Mouse (Mus musculus) liver, embryonic 14.5 days (tissue): ENCODE data around the gene Kank1. TPM values are rescaled to one million over a fixed set of nuclear protein-coding genes. Genes with fewer than 3 reads are reported as not detected.

Source experiments
- ATAC-seq: fragments of 200-750 bp; cut with Nextera tagmentation; 2 replicates; pipeline ENCODE4 v1.8.0; 2017; ENCODE audit warnings: moderate number of reproducible peaks, mild to moderate bottlenecking, moderate library complexity; ENCODE audit not compliant: insufficient read depth
- DNase-seq, 3 experiments: peaks; one replicate each; pipeline ENCODE4 v3.0.0-alpha.2; 2012 to 2013; ENCODE audit warnings: low read depth in 3 of 3, low spot score in 3 of 3
- H3K27ac ChIP-seq: fragments of 300-500 bp; sonication (generic); 2 replicates; pipeline ENCODE4 v1.5.1; 2014; ENCODE audit warnings: moderate library complexity, mild to moderate bottlenecking, control low read depth, inconsistent platforms
- H3K27me3 ChIP-seq: fragments of 300-500 bp; sonication (generic); 2 replicates; pipeline ENCODE4 v1.6.1; 2014; ENCODE audit warnings: mild to moderate bottlenecking, low read length, moderate library complexity; ENCODE audit not compliant: control insufficient read depth, insufficient read depth
- H3K36me3 ChIP-seq: fragments of 300-500 bp; sonication (generic); replicated peaks from 2 replicates; pipeline ENCODE4 v1.6.1; 2014; ENCODE audit warnings: low read depth; ENCODE audit not compliant: control insufficient read depth, insufficient read depth
- H3K4me1 ChIP-seq, 2 experiments: fragments of 200-500 bp in 1 of 2; fragments of 300-500 bp in 1 of 2; sonication (generic) in 1 of 2; replicated peaks; 2 replicates each; pipeline ENCODE4 v1.6.1; 2012 to 2014; ENCODE audit warnings: antibody characterized with exemption in 1 of 2, inconsistent platforms in 1 of 2, low read length in 1 of 2; ENCODE audit not compliant: control insufficient read depth in 2 of 2, insufficient read depth in 2 of 2
- H3K4me2 ChIP-seq: fragments of 300-500 bp; sonication (generic); 2 replicates; pipeline ENCODE4 v1.6.1; 2014; ENCODE audit warnings: low read depth, mild to moderate bottlenecking, control low read depth, moderate library complexity
- H3K4me3 ChIP-seq, 2 experiments: fragments of 200-500 bp in 1 of 2; fragments of 300-500 bp in 1 of 2; sonication (generic) in 1 of 2; 2 replicates each; pipeline ENCODE4 v1.5.1; 2012 to 2014; ENCODE audit warnings: low read depth in 2 of 2, low read length in 2 of 2, mild to moderate bottlenecking in 2 of 2, control low read depth in 1 of 2, inconsistent platforms in 1 of 2, moderate library complexity in 1 of 2; ENCODE audit not compliant: insufficient read depth in 1 of 2
- H3K9ac ChIP-seq: fragments of 300-500 bp; sonication (generic); replicated peaks from 2 replicates; pipeline ENCODE4 v1.6.1; 2014; ENCODE audit warnings: mild to moderate bottlenecking, control low read depth, moderate library complexity
- H3K9me3 ChIP-seq: fragments of 300-500 bp; sonication (generic); 2 replicates; pipeline ENCODE4 v1.6.1; 2016; ENCODE audit warnings: low read length, mixed read lengths; ENCODE audit not compliant: control insufficient read depth
- CTCF ChIP-seq: IDR thresholded peaks from 2 replicates; pipeline ENCODE4 v1.5.1; 2016; ENCODE audit warnings: antibody characterized with exemption, low read depth, control low read depth
- EP300 ChIP-seq: IDR thresholded peaks from 2 replicates; pipeline ENCODE4 v1.6.1; 2016; ENCODE audit warnings: antibody characterized with exemption, low read depth
- WGBS: fragments of 180-500 bp; shearing (Covaris S2); extraction: QIAGEN DNeasy Blood & Tissue Kit; methylation state at CpG from one replicate; pipeline ENCODE4 v1.1.7; 2014; ENCODE audit not compliant: insufficient replicate concordance; 5-methylcytosine and 5-hydroxymethylcytosine counted together
- polyA plus RNA-seq, 2 experiments: library from polyadenylated mRNA; depleted of rRNA in 1 of 2; stranded (reverse) in 1 of 2; unstranded in 1 of 2; fragments of >200 nt; fragmentation: Nextera tagmentation in 1 of 2; extraction: Ambion mirVana in 1 of 2; gene quantifications; 2 replicates each; pipeline versions ENCODE4 v1.2.1 to v1.2.3; 2012 to 2014

The Kank1 gene
- polyA plus RNA-seq, 2 experiments, result 3.2 to 3.5 TPM

DNA sequence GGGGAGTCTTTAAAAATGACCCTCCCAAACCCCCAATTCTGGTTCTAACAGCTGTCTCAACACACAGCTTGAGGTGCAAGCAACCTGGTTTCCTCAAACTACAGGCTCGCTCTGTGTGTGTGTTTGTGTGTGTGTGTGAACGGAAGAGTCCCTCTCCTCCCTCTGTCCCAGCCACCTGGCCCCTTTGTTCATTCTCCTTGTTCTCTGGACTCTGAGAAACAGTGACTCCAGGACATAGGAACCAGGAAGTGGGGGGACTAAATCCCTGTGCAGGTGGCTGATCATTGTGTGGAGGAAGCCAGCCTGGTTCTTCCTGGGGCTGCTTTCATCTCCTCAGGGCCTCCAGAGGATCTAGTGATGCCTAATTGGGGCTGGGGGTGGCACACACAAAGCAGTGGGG, 46.9 kb downstream of the Kank1 start:
- H3K4me3 ChIP-seq, result no peak overlapping the region
- no peak overlapping the region for H3K27ac ChIP-seq
- no peaks in the 10 kb centered on the region for H3K36me3 ChIP-seq
- no peak for DNase-seq
- H3K4me1 ChIP-seq, result no peaks in the 10 kb centered on the region
- H3K9ac ChIP-seq, result no peak overlapping the region
- ATAC-seq, result no peak
- no peaks in the 10 kb centered on the region for H3K27me3 ChIP-seq
- no peaks in the 10 kb centered on the region for H3K9me3 ChIP-seq
- H3K4me2 ChIP-seq, result no peak overlapping the region
- WGBS, result 54% methylated on average over 2 of the region's 2 CpGs
- TF ChIP-seq EP300 (no peak), CTCF (no peak)

DNA sequence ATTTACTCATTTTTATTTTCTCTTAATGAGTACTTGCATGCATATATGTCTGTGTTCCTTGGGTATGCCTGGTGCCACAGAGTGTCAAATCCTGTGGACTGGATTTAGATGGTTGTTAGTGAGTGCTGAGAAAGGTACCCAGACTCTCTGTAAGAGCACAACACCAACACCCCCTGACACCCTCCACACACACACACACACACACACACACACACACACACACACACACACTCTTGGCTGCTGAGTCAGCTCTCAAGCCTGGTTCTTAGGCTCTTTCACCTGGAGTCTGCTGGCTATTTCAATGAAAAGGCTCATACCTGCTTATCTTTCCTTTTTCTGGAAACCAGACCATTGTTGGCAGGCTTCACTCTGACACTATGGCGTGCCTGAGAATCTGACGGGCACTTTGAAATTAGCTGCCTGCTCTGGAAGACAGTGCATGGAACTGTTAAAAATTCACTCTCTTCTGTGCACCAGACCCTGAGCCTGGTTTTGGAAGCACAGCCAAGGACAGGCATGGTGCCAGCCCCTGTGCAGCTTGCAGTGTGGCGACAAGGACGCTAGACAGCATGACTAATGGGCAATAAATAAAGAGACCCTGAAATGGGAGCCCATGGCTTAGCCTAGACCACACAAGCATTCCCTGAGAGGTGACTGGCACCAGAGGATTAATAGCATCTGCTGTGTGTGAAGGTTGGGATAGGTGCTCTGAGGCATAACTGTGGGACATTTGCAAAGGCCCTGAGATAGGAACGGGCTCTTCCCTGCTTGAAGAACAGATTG, 49.2 kb downstream of the Kank1 start:
- Histone ChIP-seq H3K27ac (no peak overlapping the region), H3K9me3 (no peaks in the 10 kb centered on the region), H3K4me1 (no peaks in the 10 kb centered on the region), H3K27me3 (no peaks in the 10 kb centered on the region), H3K36me3 (no peaks in the 10 kb centered on the region), H3K4me3 (no peak overlapping the region), H3K4me2 (no peak overlapping the region), H3K9ac (no peak overlapping the region)
- ATAC-seq (no peak), DNase-seq (no peak)
- TF ChIP-seq EP300 (no peak), CTCF (no peak)
- 59% methylated on average over 5 of the region's 5 CpGs for WGBS

DNA sequence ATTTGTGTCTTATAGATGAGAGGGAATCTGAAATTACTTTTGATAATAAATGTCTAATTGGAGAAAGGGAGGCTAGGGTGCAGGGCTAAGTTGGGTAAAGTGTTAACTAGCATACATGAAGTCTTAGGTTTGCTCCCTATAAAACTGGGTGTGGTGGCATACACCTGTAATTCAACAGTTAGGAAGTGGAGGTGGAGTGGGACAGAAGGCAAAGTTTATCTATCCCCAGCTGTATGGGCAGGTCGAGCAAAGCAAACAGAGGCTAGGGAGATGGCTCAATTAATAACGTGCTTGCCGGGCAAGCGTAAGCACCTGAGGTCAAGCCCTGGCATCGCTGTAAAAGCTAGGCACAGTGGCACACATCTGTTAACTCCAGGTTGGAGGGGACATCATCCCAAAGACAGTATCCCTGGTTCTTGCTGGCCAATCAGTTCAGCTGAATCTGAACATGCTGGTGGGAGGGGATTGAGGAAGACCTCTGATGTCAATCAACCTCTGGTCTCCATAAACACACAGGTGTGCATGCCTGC, 54.3 kb downstream of the Kank1 start:
- no peak for ATAC-seq

DNA sequence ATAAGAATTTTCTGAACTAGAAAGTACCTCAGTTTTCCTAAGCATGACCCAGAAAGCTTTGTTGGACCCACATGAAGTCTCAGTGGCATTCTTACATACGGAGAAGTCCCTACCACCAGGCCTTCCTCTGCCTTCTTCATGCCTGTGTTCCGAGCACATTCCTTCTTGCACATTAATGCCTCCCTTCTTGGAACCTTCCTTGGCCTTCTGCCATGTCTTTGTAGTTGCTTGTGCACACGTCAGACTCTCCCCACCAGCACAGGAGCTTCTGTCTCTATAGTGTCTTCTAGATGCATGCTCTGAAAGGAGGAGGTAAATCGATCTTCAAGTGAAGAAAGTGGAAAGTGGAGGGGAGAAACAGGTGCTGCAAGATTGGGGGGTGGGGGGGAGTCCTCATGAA, 58.4 kb downstream of the Kank1 start:
- Histone ChIP-seq H3K4me2 (no peak overlapping the region), H3K9ac (no peak overlapping the region), H3K9me3 (no peaks in the 10 kb centered on the region), H3K27me3 (no peaks in the 10 kb centered on the region), H3K4me1 (peaks cover 0 to under 1% of the 10 kb centered on the region in 2 experiments; a peak in 1 of 4 replicates), H3K27ac (no peak overlapping the region), H3K36me3 (no peaks in the 10 kb centered on the region), H3K4me3 (no peak overlapping the region)
- 46% methylated on average over 4 of the region's 4 CpGs for WGBS
- TF ChIP-seq CTCF, result no peak
- TF ChIP-seq EP300, result no peak
- ATAC-seq (no peak), DNase-seq (no peak)

More for the DNA sequence above, 54.3 kb downstream of the Kank1 start:
- TF ChIP-seq CTCF (no peak), EP300 (no peak)
- Histone ChIP-seq H3K27me3 (no peaks in the 10 kb centered on the region), H3K9me3 (no peaks in the 10 kb centered on the region), H3K4me2 (no peak overlapping the region), H3K4me1 (no peaks in the 10 kb centered on the region), H3K9ac (no peak overlapping the region), H3K36me3 (no peaks in the 10 kb centered on the region), H3K4me3 (no peak overlapping the region), H3K27ac (no peak overlapping the region)
- no peak for DNase-seq
- 63% methylated on average over 5 of the region's 5 CpGs for WGBS

DNA sequence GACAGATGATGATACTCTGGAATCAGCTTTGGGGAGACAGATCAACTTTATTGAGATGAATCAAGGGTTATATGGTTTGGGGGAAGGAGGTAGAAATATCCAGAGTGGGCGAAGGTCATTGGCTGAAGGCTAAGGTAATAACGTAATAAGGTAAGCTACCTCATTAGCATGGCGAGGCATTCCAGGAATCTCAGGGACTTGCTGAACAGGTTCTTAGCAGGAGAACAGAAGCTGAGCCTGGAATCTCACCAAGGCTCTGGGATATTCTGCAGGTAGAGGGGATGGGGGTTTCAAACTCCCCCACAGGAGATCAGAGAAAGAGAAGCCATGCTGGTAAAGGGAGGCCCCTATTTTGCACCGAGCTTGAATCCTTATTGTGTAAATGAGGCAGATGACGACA, 60.5 kb downstream of the Kank1 start:
- WGBS, result 59% methylated on average over 5 of the region's 5 CpGs
- ATAC-seq, result no peak

More for the DNA sequence above, 60.5 kb downstream of the Kank1 start:
- H3K27me3 ChIP-seq, result no peaks in the 10 kb centered on the region
- no peak for DNase-seq
- no peaks in the 10 kb centered on the region for H3K9me3 ChIP-seq
- H3K36me3 ChIP-seq, result no peaks in the 10 kb centered on the region
- H3K4me1 ChIP-seq, result peaks cover 0 to 2% of the 10 kb centered on the region in 2 experiments; a peak in 1 of 4 replicates
- H3K4me2 ChIP-seq, result no peak overlapping the region
- TF ChIP-seq CTCF (no peak), EP300 (no peak)
- no peak overlapping the region for H3K9ac ChIP-seq
- H3K27ac ChIP-seq, result no peak overlapping the region
- H3K4me3 ChIP-seq, result no peak overlapping the region
